Mouse (Mus musculus) intestine, embryonic 15.5 days (tissue): ENCODE results near the gene Gabpb2. TPM values are rescaled to one million over a fixed set of nuclear protein-coding genes. Genes with fewer than 3 reads are reported as not detected.
A peak's percentile ranks its signal among the peaks of the same experiment; 100 is the strongest.

Source experiments
- ATAC-seq: fragments of 200-750 bp; cut with Nextera tagmentation; 2 replicates; pipeline ENCODE4 v1.8.0; 2017; ENCODE audit warnings: moderate TSS enrichment, moderate library complexity
- H3K27ac ChIP-seq: fragments of 300-500 bp; sonication (generic); 2 replicates; pipeline ENCODE4 v1.5.1; 2015; ENCODE audit warnings: mild to moderate bottlenecking, inconsistent platforms
- H3K27me3 ChIP-seq: fragments of 300-500 bp; sonication (generic); replicated peaks from 2 replicates; pipeline ENCODE4 v1.6.1; 2015; ENCODE audit warnings: inconsistent platforms
- H3K36me3 ChIP-seq: fragments of 300-500 bp; sonication (generic); 2 replicates; pipeline ENCODE4 v1.6.1; 2015; ENCODE audit warnings: inconsistent platforms
- H3K4me1 ChIP-seq: fragments of 300-500 bp; sonication (generic); replicated peaks from 2 replicates; pipeline ENCODE4 v1.6.1; 2015; ENCODE audit warnings: inconsistent platforms
- H3K4me2 ChIP-seq: fragments of 300-500 bp; sonication (generic); replicated peaks from 2 replicates; pipeline ENCODE4 v1.6.1; 2015; ENCODE audit warnings: mild to moderate bottlenecking, inconsistent platforms
- H3K4me3 ChIP-seq: fragments of 300-500 bp; sonication (generic); replicated peaks from 2 replicates; pipeline ENCODE4 v1.5.1; 2015; ENCODE audit warnings: inconsistent platforms
- H3K9ac ChIP-seq: fragments of 300-500 bp; sonication (generic); 2 replicates; pipeline ENCODE4 v1.6.1; 2015; ENCODE audit warnings: inconsistent platforms
- H3K9me3 ChIP-seq: fragments of 300-500 bp; sonication (generic); 2 replicates; pipeline ENCODE4 v1.6.1; 2016; ENCODE audit warnings: inconsistent platforms
- WGBS: fragments of 180-500 bp; shearing (Covaris S2); methylation state at CpG from one replicate; pipeline ENCODE4 v1.1.7; 2015; 5-methylcytosine and 5-hydroxymethylcytosine counted together
- polyA plus RNA-seq: library from polyadenylated mRNA; unstranded; fragments of >200 nt; fragmentation: Nextera tagmentation; extraction: Ambion mirVana; gene quantifications from 2 replicates; pipeline ENCODE4 v1.2.1, GENCODE M21; 2015

Gene Gabpb2
- polyA plus RNA-seq, 1 experiment from 2014 or later, result 8.0 TPM

DNA sequence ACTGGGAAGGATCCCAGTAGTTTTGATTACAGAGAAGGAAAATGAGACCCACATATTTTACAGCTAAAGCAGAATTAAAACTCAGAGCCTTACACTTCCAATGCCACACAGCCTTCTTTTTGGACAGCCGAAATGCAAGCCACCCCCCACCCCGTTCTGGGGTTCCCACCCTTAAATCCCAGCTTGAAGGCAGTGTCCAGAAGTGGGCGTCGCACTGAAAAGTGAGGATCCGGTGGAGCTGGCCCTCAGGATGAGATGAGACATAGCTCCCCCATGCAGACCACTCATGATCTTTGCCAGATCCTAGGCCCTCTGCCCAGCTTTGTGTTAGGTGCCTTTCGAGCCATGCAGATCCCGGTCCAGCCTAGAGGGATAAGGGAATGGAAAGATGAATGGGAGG is 23.8 kb upstream of the Gabpb2 start, which contains the start of gene Gm128:
Gene Gm128, minus strand, starts transcription at position 101 of the 400 bp plus-strand sequence.
- H3K27ac ChIP-seq, result no peak within 1 kb of the TSS
- H3K36me3 ChIP-seq, result no peaks in the 10 kb centered on the region
- H3K9ac ChIP-seq, result peak within 1 kb of the TSS; percentile 21
- H3K4me2 ChIP-seq, result no peak within 1 kb of the TSS; the same call in 1 of the 2 replicates
- H3K4me3 ChIP-seq, result no peak within 1 kb of the TSS
- H3K9me3 ChIP-seq, result no peaks in the 10 kb centered on the region
- ATAC-seq, result no peak
- no peaks in the 10 kb centered on the region for H3K27me3 ChIP-seq
- 0 out of 2 replicates have a peak, but pooled peaks cover 4% of the 10 kb centered on the region for H3K4me1 ChIP-seq
- 74% methylated on average over 7 of the region's 7 CpGs for WGBS

GRCm38 (mm10) chr3:95240900-95241299 is 23.2 kb upstream of the Gabpb2 start:
- H3K9me3 ChIP-seq, result no peaks in the 10 kb centered on the region
- no peak overlapping the region for H3K27ac ChIP-seq
- H3K27me3 ChIP-seq, result no peaks in the 10 kb centered on the region
- H3K36me3 ChIP-seq, result peaks cover 2% of the 10 kb centered on the region
- H3K4me2 ChIP-seq, result no peak overlapping the region; the same call in 1 of the 2 replicates
- no peak overlapping the region for H3K4me3 ChIP-seq
- peak; percentile 34; the same call in 1 of the 2 replicates for ATAC-seq
- H3K4me1 ChIP-seq, result 0 out of 2 replicates have a peak, but pooled peaks cover 4% of the 10 kb centered on the region
- peak overlapping the region; percentile 21 for H3K9ac ChIP-seq
- WGBS, result 34% methylated on average over 17 of the region's 17 CpGs

DNA sequence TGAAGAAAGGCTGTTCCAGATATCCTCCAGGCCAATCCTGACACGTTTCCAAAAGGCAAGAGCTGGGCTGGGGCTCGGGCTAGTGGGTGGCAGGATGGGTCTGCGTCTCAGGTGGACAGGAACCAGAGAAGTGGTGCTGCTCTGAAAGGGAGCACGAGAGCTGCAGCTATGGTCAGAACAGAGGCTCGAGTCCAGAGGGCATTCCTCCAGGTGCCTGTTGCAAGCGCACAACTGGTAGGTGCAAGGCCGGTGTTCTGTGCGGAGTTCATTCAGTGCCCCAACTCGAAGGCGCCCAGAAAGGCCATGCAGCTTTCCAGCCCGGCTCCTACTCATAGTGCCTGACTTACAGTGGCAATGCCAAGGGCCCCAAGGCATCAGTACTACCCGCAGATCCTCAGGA is 22.3 kb upstream of the Gabpb2 start:
- 0 out of 2 replicates have a peak, but pooled peaks cover 4% of the 10 kb centered on the region for H3K4me1 ChIP-seq
- H3K4me2 ChIP-seq, result no peak overlapping the region
- H3K36me3 ChIP-seq, result peaks cover 11% of the 10 kb centered on the region
- H3K9ac ChIP-seq, result no peak overlapping the region
- 87% methylated on average over 12 of the region's 12 CpGs for WGBS
- no peak overlapping the region for H3K4me3 ChIP-seq
- H3K27me3 ChIP-seq, result no peaks in the 10 kb centered on the region
- no peak for ATAC-seq
- H3K27ac ChIP-seq, result no peak overlapping the region
- H3K9me3 ChIP-seq, result no peaks in the 10 kb centered on the region

- H3K9me3 ChIP-seq, result no peaks in the 10 kb centered on the region
- H3K36me3 ChIP-seq, result peaks cover 17% of the 10 kb centered on the region
- H3K4me1 ChIP-seq, result 0 out of 2 replicates have a peak, but pooled peaks cover 4% of the 10 kb centered on the region
- WGBS, result 82% methylated on average over 6 of the region's 6 CpGs
- H3K27me3 ChIP-seq, result no peaks in the 10 kb centered on the region
- no peak overlapping the region for H3K9ac ChIP-seq
- H3K4me2 ChIP-seq, result no peak overlapping the region
- H3K4me3 ChIP-seq, result no peak overlapping the region
- ATAC-seq, result no peak
- no peak overlapping the region for H3K27ac ChIP-seq
These were observed 21.3 kb upstream of the Gabpb2 start for GRCm38 (mm10) chr3:95239022-95239421.

GRCm38 (mm10) chr3:95237541-95238099 is 19.9 kb upstream of the Gabpb2 start:
- Histone ChIP-seq H3K27me3 (no peaks in the 10 kb centered on the region), H3K36me3 (peaks cover 29% of the 10 kb centered on the region), H3K27ac (no peak overlapping the region), H3K9me3 (no peaks in the 10 kb centered on the region), H3K4me1 (peaks cover 4% of the 10 kb centered on the region; the same call in 1 of the 2 replicates), H3K4me2 (no peak overlapping the region), H3K9ac (no peak overlapping the region), H3K4me3 (no peak overlapping the region)
- no peak; the same call in 1 of the 2 replicates for ATAC-seq
- WGBS, result 82% methylated on average over 8 of the region's 8 CpGs

DNA sequence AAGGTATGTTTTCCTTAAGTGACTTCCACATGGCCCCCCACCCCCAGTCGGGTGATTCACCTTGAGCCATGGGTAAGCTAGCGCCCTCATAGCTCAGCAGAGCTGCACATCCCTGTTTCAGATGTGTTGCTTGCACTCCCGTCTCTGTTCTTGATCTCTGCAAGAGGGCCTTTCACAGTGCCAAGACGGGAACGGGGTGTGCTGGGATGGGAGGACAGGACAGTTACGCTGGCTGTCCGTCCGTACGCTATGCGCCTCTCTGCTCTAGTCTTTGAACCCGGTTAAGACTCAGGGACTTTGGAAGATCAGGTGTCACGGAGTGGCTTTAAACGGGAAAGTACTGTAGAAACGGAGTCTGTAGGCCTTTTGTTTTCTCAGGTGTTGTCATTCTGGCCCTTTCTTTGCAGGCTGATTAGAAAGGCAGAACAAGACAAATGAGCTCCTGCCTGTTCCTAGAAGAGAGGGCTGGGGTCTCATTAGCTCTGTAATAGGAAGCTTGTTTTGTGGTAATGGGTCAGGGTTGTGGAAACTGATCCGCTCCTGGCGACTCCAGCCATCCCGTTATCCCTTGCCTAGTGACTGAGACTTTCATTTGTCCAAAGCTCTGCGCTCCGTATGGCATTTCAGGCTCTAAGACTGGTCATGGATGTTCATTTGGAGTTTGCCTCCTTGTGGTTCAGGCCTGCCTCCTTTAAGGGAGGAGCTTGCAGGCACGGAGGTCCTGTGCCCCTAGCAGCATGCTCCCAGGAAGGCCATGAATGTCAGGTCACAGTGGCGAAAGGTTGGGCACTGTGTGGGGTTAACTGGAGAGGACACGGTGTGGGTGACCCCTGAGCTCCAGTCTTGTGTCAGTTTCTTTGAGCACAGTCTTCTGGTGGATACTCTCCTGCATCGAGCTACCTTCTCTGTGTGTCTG is 17.9 kb upstream of the Gabpb2 start:
- Histone ChIP-seq H3K27me3 (no peaks in the 10 kb centered on the region), H3K36me3 (peaks cover 40% of the 10 kb centered on the region), H3K4me1 (peaks cover 14% of the 10 kb centered on the region), H3K9ac (no peak overlapping the region), H3K27ac (no peak overlapping the region), H3K9me3 (no peaks in the 10 kb centered on the region), H3K4me3 (no peak overlapping the region), H3K4me2 (no peak overlapping the region)
- ATAC-seq, result no peak
- 88% methylated on average over 23 of the region's 23 CpGs for WGBS

GRCm38 (mm10) chr3:95233303-95233980 is 15.7 kb upstream of the Gabpb2 start:
- 88% methylated on average over 16 of the region's 16 CpGs for WGBS
- no peak for ATAC-seq
- Histone ChIP-seq H3K4me1 (peaks cover 14% of the 10 kb centered on the region), H3K27me3 (no peaks in the 10 kb centered on the region), H3K36me3 (peaks cover 40% of the 10 kb centered on the region), H3K4me2 (no peak overlapping the region), H3K27ac (no peak overlapping the region), H3K9ac (no peak overlapping the region), H3K4me3 (no peak overlapping the region), H3K9me3 (no peaks in the 10 kb centered on the region)

DNA sequence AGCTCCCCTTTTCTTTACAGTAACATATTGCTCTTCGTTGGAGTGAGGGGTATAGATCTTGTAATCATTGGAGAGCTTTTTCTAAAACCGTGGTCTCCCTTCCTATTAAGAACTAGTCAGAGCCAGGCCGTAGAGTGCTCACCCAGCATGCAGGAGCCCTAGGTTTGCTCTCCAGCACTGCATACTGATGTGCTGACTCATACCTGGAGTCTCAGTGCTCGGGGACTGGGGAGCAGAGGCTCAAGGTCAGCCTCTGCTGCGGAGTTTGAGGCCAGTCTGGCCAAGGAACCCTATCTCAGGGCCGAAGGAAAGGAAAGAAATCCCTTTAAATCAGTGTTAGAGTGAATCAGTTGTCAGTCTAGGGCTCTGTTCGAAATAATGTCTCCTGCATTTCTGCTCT is 15.1 kb upstream of the Gabpb2 start:
- no peak overlapping the region for H3K4me3 ChIP-seq
- no peaks in the 10 kb centered on the region for H3K27me3 ChIP-seq
- 63% methylated on average over 7 of the region's 7 CpGs for WGBS
- 0 out of 2 replicates have a peak overlapping the region, but pooled peaks have one; percentile 24 for H3K27ac ChIP-seq
- peaks cover 14% of the 10 kb centered on the region for H3K4me1 ChIP-seq
- peaks cover 40% of the 10 kb centered on the region for H3K36me3 ChIP-seq
- no peak for ATAC-seq
- H3K4me2 ChIP-seq, result no peak overlapping the region
- no peak overlapping the region for H3K9ac ChIP-seq
- no peaks in the 10 kb centered on the region for H3K9me3 ChIP-seq

GRCm38 (mm10) chr3:95231298-95232221 is 13.8 kb upstream of the Gabpb2 start, which contains the start of gene Mllt11:
TSS of gene Mllt11 (minus strand) at chr3:95232171.
- peaks cover 40% of the 10 kb centered on the region for H3K36me3 ChIP-seq
- H3K4me1 ChIP-seq, result peaks cover 14% of the 10 kb centered on the region
- WGBS, result 76% methylated on average over 13 of the region's 13 CpGs
- no peaks in the 10 kb centered on the region for H3K27me3 ChIP-seq
- peak within 1 kb of the TSS; percentile 97 for H3K27ac ChIP-seq
- peak within 1 kb of the TSS; percentile 86 for H3K4me2 ChIP-seq
- no peaks in the 10 kb centered on the region for H3K9me3 ChIP-seq
- 0 out of 2 replicates have a peak within 1 kb of the TSS, but pooled peaks have one; percentile 87 for H3K4me3 ChIP-seq
- peak within 1 kb of the TSS; percentile 17; the same call in 1 of the 2 replicates for H3K9ac ChIP-seq
- ATAC-seq, result no peak

- ATAC-seq, result peak; percentile 16; the same call in 1 of the 2 replicates
- Histone ChIP-seq H3K4me2 (peak overlapping the region; percentile 86), H3K4me1 (peaks cover 14% of the 10 kb centered on the region), H3K9me3 (no peaks in the 10 kb centered on the region), H3K27me3 (no peaks in the 10 kb centered on the region), H3K36me3 (peaks cover 38% of the 10 kb centered on the region), H3K27ac (peak overlapping the region; percentile 97), H3K9ac (peak overlapping the region; percentile 17; the same call in 1 of the 2 replicates), H3K4me3 (peak overlapping the region; percentile 87)
- 47% methylated on average over 8 of the region's 8 CpGs for WGBS
These were observed 13.0 kb upstream of the Gabpb2 start for GRCm38 (mm10) chr3:95230495-95231297.
